Mouse (Mus musculus) lung, embryonic 16.5 days (tissue): ENCODE measurements around the gene Surf4. TPM values are rescaled to one million over a fixed set of nuclear protein-coding genes. Genes with fewer than 3 reads are reported as not detected.

Experiments used
- ATAC-seq: fragments of 200-750 bp; cut with Nextera tagmentation; 2 replicates; pipeline ENCODE4 v1.8.0; 2017; ENCODE audit warnings: low read depth, mild to moderate bottlenecking, moderate library complexity
- H3K27ac ChIP-seq: fragments of 300-500 bp; sonication (generic); 2 replicates; pipeline ENCODE4 v1.5.1; 2014; ENCODE audit warnings: mild to moderate bottlenecking, control low read depth, low read length
- H3K27me3 ChIP-seq: fragments of 300-500 bp; sonication (generic); 2 replicates; pipeline ENCODE4 v1.6.1; 2014; ENCODE audit warnings: low read depth, low read length, mixed read lengths; ENCODE audit not compliant: control insufficient read depth, insufficient read depth
- H3K36me3 ChIP-seq: fragments of 300-500 bp; sonication (generic); 2 replicates; pipeline ENCODE4 v1.6.1; 2014; ENCODE audit warnings: low read length; ENCODE audit not compliant: control insufficient read depth, insufficient read depth
- H3K4me1 ChIP-seq: fragments of 300-500 bp; sonication (generic); replicated peaks from 2 replicates; pipeline ENCODE4 v1.6.1; 2014; ENCODE audit warnings: low read length, mixed read lengths; ENCODE audit not compliant: control insufficient read depth, insufficient read depth
- H3K4me2 ChIP-seq: fragments of 300-500 bp; sonication (generic); 2 replicates; pipeline ENCODE4 v1.6.1; 2014; ENCODE audit warnings: low read depth, low read length, control low read depth
- H3K4me3 ChIP-seq: fragments of 300-500 bp; sonication (generic); 2 replicates; pipeline ENCODE4 v1.5.1; 2014; ENCODE audit warnings: mild to moderate bottlenecking, low read length, control low read depth
- H3K9ac ChIP-seq: fragments of 300-500 bp; sonication (generic); 2 replicates; pipeline ENCODE4 v1.6.1; 2014; ENCODE audit warnings: low read length, control low read depth
- H3K9me3 ChIP-seq: fragments of 300-500 bp; sonication (generic); 2 replicates; pipeline ENCODE4 v1.6.1; 2016; ENCODE audit warnings: low read length; ENCODE audit not compliant: control insufficient read depth
- WGBS: fragments of 180-500 bp; shearing (Covaris S2); extraction: QIAGEN DNeasy Blood & Tissue Kit; methylation state at CpG from one replicate; pipeline ENCODE4 v1.1.7; 2014; 5-methylcytosine and 5-hydroxymethylcytosine counted together
- polyA plus RNA-seq: library from polyadenylated mRNA; unstranded; fragments of >200 nt; fragmentation: Nextera tagmentation; extraction: Ambion mirVana; gene quantifications from 2 replicates; pipeline ENCODE4 v1.2.1, GENCODE M21; 2015

Surf4 gene
- polyA plus RNA-seq, 1 experiment from 2014 or later: 215 TPM

- H3K9ac ChIP-seq: peak overlapping the region; percentile 91
- no peak overlapping the region for H3K27ac ChIP-seq
- H3K4me3 ChIP-seq: peak overlapping the region; percentile 75
- peaks cover 43% of the 10 kb centered on the region for H3K36me3 ChIP-seq
- no peaks in the 10 kb centered on the region for H3K27me3 ChIP-seq
- peaks cover 22% of the 10 kb centered on the region for H3K4me1 ChIP-seq
- ATAC-seq: no peak
- WGBS: 68% methylated on average over 18 of the region's 18 CpGs
- H3K4me2 ChIP-seq: peak overlapping the region; percentile 76
- H3K9me3 ChIP-seq: no peaks in the 10 kb centered on the region
These were observed 24.9 kb downstream of the Surf4 start for GRCm38 (mm10) chr2:26908710-26909386.

GRCm38 (mm10) chr2:26907109-26907508 is 26.6 kb downstream of the Surf4 start:
- peaks cover 24% of the 10 kb centered on the region for H3K4me1 ChIP-seq
- WGBS: 30% methylated on average over 4 of the region's 4 CpGs
- H3K9me3 ChIP-seq: no peaks in the 10 kb centered on the region
- H3K36me3 ChIP-seq: peaks cover 27% of the 10 kb centered on the region
- H3K9ac ChIP-seq: no peak overlapping the region
- no peaks in the 10 kb centered on the region for H3K27me3 ChIP-seq
- no peak for ATAC-seq
- no peak overlapping the region for H3K4me3 ChIP-seq
- H3K4me2 ChIP-seq: no peak overlapping the region
- H3K27ac ChIP-seq: no peak overlapping the region

GRCm38 (mm10) chr2:26906431-26906830 is 27.3 kb downstream of the Surf4 start:
- peaks cover 22% of the 10 kb centered on the region for H3K36me3 ChIP-seq
- peaks cover 23% of the 10 kb centered on the region for H3K4me1 ChIP-seq
- H3K27me3 ChIP-seq: no peaks in the 10 kb centered on the region
- H3K4me2 ChIP-seq: no peak overlapping the region
- no peak for ATAC-seq
- H3K9me3 ChIP-seq: no peaks in the 10 kb centered on the region
- H3K4me3 ChIP-seq: no peak overlapping the region
- H3K9ac ChIP-seq: no peak overlapping the region
- WGBS: 90% methylated on average over 3 of the region's 3 CpGs
- H3K27ac ChIP-seq: no peak overlapping the region

GRCm38 (mm10) chr2:26905936-26906335 is 27.8 kb downstream of the Surf4 start:
- Histone ChIP-seq H3K36me3 (peaks cover 22% of the 10 kb centered on the region), H3K9ac (no peak overlapping the region), H3K9me3 (no peaks in the 10 kb centered on the region), H3K4me3 (no peak overlapping the region), H3K27me3 (no peaks in the 10 kb centered on the region), H3K4me1 (peaks cover 26% of the 10 kb centered on the region), H3K4me2 (no peak overlapping the region), H3K27ac (no peak overlapping the region)
- 92% methylated on average over 2 of the region's 2 CpGs for WGBS
- ATAC-seq: no peak

GRCm38 (mm10) chr2:26903311-26903710 is 30.4 kb downstream of the Surf4 start:
- WGBS: 10% methylated on average over 7 of the region's 7 CpGs
- peaks cover 34% of the 10 kb centered on the region for H3K36me3 ChIP-seq

GRCm38 (mm10) chr2:26902467-26903220 is 31.1 kb downstream of the Surf4 start, which contains the start of gene Surf6:
Gene Surf6 (minus strand): TSS chr2:26902879.
- Histone ChIP-seq H3K27ac (peak within 1 kb of the TSS; percentile 80), H3K4me3 (peak within 1 kb of the TSS; percentile 68), H3K4me1 (peaks cover 18% of the 10 kb centered on the region), H3K4me2 (peak within 1 kb of the TSS; percentile 88), H3K27me3 (no peaks in the 10 kb centered on the region), H3K9me3 (no peaks in the 10 kb centered on the region), H3K36me3 (peaks cover 36% of the 10 kb centered on the region), H3K9ac (peak within 1 kb of the TSS; percentile 80)
- ATAC-seq: peak; percentile 97
- WGBS: under 1% methylated on average over 41 of the region's 41 CpGs

More at GRCm38 (mm10) chr2:26903311-26903710, 30.4 kb downstream of the Surf4 start:
- H3K27me3 ChIP-seq: no peaks in the 10 kb centered on the region
- peak overlapping the region; percentile 68 for H3K4me3 ChIP-seq
- H3K9ac ChIP-seq: peak overlapping the region; percentile 80
- ATAC-seq: no peak
- no peaks in the 10 kb centered on the region for H3K9me3 ChIP-seq
- peak overlapping the region; percentile 88 for H3K4me2 ChIP-seq
- peaks cover 18% of the 10 kb centered on the region for H3K4me1 ChIP-seq
- peak overlapping the region; percentile 80 for H3K27ac ChIP-seq

- Histone ChIP-seq H3K4me1 (peaks cover 18% of the 10 kb centered on the region), H3K4me2 (peak overlapping the region; percentile 88), H3K27ac (no peak overlapping the region), H3K36me3 (peaks cover 35% of the 10 kb centered on the region), H3K9ac (peak overlapping the region; percentile 80), H3K9me3 (no peaks in the 10 kb centered on the region), H3K27me3 (no peaks in the 10 kb centered on the region), H3K4me3 (peak overlapping the region; percentile 68)
- WGBS: 6% methylated on average over 7 of the region's 7 CpGs
- no peak for ATAC-seq
These were observed 31.8 kb downstream of the Surf4 start for GRCm38 (mm10) chr2:26901834-26902400.

GRCm38 (mm10) chr2:26900731-26901130 is 33.0 kb downstream of the Surf4 start:
- Histone ChIP-seq H3K4me2 (no peak overlapping the region), H3K4me3 (no peak overlapping the region), H3K9ac (no peak overlapping the region), H3K4me1 (peaks cover 18% of the 10 kb centered on the region), H3K27ac (no peak overlapping the region), H3K27me3 (no peaks in the 10 kb centered on the region), H3K36me3 (peaks cover 31% of the 10 kb centered on the region), H3K9me3 (no peaks in the 10 kb centered on the region)
- no peak for ATAC-seq
- 61% methylated on average over 1 of the region's 1 CpGs for WGBS

- no peak overlapping the region for H3K27ac ChIP-seq
- WGBS: 84% methylated on average over 4 of the region's 4 CpGs
- no peak for ATAC-seq
These were observed 37.8 kb downstream of the Surf4 start for GRCm38 (mm10) chr2:26895898-26896297.

More at GRCm38 (mm10) chr2:26895898-26896297, 37.8 kb downstream of the Surf4 start:
- no peaks in the 10 kb centered on the region for H3K4me1 ChIP-seq
- no peaks in the 10 kb centered on the region for H3K27me3 ChIP-seq
- H3K9ac ChIP-seq: no peak overlapping the region
- H3K36me3 ChIP-seq: peaks cover 57% of the 10 kb centered on the region
- H3K9me3 ChIP-seq: no peaks in the 10 kb centered on the region
- no peak overlapping the region for H3K4me3 ChIP-seq
- H3K4me2 ChIP-seq: no peak overlapping the region
